Mouse (Mus musculus) T-helper 2 cell (primary cell): ENCODE data around the gene Blm.

Experiments used
- in situ Hi-C: fragments of 300-600 bp; cut with MboI, MseI; formaldehyde crosslinking; loops from one replicate; pipeline ENCODE4 v1.15.1; 2025; ENCODE audit warnings: high pct_unique_total_duplicates

The Blm gene

DNA sequence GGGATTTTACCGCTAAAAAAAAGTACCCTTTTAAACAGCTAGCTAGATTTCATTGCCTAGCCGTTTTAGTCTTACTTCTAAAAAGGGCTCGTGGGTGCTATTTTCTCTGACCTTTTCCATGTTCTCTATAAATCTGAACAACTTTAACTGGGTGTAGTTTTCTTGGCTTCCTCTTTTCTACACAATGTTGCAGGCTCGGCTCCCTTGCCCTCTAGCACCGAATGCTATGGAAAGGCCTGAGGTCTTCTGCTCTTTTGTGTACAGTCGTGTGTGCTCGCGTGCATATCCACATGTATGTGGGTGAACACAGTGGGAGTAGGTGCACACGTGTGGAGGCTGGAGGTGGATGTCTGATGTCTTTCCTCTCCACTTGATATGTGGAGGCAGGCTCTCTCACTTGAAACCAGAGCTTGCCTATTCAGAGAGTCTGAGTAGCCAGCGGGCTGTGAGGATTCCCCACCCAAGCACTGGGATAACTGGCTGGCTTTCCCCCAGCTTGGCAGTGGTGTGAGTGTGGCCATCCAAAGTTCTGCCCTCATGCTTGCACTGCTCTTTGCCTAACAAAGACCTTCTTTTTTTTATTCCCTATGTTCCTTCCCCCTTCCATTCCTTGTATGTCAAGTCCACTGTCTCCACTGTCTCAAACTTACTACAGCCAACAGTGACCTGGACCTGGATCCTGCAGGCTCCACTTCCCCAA lies 95.0 kb downstream of the Blm start:
- in situ Hi-C loops: no loop called here

DNA sequence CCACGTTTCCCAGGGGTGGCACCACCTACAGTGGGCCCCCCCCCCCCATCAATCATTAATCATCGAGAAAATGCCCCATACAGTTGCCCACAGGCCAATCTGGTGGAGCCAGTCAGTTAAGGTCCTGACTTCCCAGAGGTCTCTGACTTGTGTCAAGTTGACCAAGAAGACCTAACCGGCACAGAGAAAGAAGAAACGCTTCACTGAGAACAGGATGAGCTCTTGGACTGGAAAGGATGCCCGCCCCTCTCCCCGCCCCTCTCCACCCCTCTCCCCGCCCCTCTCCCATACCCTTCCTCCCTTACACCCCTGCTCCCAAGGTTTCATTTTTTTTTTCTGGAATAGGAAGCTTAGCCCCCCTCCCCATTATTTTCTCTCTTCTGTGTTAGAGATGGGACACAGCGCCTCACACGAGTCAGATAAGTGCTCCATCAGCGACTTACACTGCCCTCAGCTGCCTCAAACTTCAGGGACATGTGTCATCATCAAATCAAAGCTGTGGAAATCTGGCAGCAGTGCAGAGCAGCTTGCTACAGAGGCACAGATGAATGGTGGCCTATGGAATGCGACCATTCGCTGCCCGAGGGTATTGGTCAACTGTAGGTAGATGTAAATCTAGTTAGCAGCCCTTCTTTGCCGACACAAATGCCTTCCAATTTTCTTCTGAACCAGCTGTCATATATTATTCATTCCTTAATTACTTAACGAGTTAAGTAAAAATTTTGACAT lies 95.7 kb downstream of the Blm start:
- in situ Hi-C loops: no loop called here

DNA sequence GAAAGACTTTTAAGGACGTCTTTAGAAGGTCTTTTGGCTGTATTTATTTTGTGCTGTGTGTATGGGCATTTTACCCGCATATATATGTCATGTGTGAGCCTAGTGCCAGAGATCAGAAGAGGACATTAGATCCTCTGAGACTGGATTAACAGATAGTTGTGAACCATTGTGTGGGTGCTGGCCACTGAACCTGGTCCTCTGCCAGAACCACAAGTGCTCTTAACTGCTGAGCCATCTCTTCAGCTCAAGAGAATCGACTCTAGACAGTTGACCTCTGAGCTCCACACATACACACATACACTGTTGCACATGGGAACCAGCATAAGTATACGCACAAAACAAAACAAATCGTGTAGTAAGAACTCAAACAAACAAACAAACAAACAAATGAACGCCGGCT lies 98.3 kb downstream of the Blm start:
- in situ Hi-C loops: no loop called here

DNA sequence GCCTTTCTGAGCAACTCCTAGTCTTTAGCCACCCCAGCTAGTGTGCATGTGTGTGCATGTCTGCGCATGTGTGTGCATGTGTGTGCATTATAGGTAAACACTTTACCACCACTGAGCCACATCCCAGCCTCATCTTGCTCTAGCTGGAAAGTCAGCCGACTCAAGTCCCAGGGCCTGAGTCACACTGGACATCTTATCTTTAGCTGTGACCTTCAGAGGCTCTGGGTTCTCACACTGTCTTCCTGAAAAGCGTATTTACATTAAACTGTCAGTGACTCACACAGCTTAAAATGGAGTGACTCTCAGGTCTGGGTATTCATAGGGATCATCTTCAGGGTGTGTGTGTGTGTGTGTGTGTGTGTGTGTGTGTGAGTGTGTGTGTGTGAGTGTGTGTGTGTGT lies 99.3 kb downstream of the Blm start:
- in situ Hi-C loops: no loop called here

DNA sequence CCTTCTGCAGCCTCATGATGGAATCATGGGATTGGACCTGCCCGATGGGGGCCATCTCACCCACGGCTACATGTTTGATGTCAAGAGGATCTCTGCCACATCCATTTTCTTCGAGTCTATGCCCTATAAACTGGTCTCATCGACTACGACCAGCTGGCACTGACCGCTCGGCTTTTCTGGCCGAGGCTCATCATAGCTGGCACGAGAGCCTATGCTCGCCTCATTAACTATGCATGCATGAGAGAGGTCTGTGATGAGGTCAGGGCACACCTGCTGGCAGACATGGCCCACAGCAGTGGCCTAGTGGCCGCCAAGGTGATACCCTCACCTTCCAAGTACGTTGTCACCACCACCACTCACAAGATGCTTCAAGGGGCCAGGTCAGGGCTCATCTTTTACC lies 105.3 kb downstream of the Blm start:
- in situ Hi-C loops: loop anchor here (5.0 kb wide), 1 partner anchor 42 kb away; the partner anchor contains the start of gene Fes

DNA sequence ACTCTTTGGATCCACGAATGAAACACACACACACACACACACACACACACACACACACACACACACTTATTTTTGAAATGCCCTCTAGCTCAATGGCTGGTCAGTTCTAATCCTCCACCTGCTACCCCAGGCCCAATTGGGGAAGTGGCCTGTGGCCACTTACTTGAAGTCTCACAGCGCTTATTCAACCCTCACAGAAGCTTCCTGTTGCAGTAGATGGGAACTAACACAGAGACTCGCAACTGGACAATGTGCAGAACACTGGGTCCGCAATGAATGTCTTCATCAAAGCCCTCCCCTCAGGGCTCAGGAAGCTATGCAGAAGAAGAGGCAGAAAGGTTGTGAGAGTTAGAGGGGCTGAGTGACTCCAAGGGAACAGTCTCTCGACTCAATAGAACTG lies 107.2 kb downstream of the Blm start:
- in situ Hi-C loops: loop anchor here (5.0 kb wide), 1 partner anchor 40 kb away; the partner anchor contains the start of gene Fes

DNA sequence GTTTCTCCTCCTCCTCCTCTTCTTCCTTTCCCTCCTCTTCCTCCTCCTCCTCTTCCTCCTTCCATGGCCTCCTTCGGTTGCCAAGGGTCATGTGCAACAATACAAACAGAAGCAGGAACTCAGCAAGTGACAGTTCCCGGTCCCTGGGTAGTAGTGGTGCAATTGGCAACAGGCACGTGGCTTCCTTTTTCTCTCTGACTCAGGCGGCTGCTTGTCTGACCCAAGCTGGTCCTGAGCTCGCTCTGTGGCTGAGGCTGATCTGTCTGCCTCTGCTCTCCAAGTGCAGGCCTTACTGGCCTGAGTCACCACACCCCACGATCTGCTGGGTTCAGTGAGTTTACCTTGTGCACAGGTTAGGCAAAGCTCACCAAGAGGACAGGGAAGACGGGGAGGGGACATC lies 108.6 kb downstream of the Blm start:
- in situ Hi-C loops: loop anchor here (5.0 kb wide), 1 partner anchor 39 kb away; the partner anchor contains the start of gene Fes

DNA sequence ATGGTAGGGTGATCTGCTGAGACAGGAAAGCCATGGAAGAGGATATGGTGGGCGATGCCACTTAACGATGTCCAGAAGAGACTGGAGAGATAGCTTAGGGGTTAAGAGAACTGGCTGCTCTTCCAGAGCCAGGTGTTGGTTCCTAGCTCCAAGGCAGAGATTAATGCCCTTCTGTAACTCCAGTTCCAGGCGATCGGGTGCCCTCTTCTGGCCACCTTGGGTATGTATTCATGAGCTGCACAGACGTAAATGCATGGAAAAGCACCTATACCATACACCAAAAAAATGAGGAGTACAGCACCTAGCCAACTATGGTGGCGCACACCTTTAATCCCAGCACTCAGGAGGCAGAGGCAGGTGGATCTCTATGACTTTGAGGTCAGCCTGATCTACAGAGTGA lies 110.2 kb downstream of the Blm start:
- in situ Hi-C loops: loop anchor here (5.0 to 25.0 kb wide), 2 partner anchors 37 to 1438 kb away; partner anchors contain the start of genes Fes, Gm10160 and Tm6sf1

DNA sequence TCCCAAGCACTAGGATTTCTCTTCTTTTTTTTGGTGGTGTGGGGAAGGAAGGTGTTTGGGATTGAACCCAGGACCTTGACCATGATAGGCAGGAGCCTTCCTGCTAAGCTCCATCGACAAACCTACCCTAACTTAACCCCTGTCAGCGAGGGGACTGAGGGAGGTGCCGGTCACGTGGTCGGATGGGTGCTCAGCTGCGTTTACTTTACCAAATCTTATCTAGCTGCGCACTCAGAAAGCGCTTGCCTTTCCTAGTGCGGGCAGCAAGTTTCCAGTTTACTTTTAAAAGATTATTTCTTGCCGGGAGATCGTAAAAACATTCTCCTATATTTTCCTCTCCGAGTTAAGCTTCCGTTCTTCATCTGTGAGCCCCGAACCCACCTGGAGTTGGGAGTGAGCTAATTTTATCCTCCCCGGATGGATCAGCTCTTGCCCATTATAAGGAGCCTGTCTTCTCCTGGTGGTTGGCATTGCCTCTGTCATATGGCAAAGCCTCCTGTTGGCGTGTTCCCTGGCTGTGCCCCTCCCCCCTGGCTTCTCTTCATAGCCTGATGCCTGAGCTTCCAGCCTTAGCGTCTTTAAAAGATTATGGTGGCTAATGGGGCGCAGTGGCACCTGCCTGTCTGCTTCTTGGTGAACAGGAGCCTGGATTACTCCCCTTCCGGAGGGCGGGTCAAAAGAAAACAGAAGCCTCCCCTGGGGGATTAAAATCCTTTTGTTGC lies 112.0 kb downstream of the Blm start:
- in situ Hi-C loops: loop anchor here (25.0 kb wide), 1 partner anchor 1439 kb away; the partner anchor contains the start of genes Gm10160 and Tm6sf1

DNA sequence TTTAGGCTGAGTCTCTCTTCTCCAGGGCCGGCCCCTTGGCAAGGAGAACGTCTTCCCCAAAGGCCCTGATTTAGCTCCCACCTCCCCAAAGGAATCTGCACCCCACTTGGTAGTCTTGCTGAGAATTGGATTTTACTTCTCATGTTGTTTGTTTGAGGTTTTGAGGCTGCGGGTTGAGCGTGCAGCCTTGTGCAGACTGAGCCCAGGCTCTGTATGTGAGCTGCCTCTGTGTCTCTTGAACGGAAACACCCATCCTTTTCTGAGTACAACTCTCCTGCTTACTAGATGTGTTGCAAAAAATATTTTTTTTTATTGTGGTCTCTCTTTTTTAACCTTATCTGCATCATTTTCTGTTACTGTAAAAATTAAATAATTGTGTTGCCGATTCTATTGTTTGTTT lies 113.3 kb downstream of the Blm start:
- in situ Hi-C loops: loop anchor here (25.0 kb wide), 1 partner anchor 1441 kb away; the partner anchor contains the start of genes Gm10160 and Tm6sf1

DNA sequence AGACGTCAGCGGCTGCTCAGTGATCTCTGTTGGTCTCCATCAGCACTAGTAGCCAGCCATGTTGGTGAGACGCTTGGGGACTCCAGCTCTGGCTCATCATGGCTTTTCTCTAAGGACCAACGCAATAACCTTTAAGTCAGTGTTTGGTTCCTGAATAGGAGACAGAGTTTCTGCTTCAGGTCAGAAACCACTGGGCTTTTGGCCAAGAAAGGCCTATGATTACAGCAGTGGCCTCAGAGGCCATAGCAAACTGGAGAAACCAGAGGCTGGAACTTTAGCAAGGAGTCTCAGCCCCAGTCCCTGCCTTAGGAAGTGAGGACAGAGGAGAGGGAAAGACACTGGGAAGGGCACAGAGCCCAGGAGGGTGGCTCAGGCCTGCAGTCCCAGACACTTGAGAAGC lies 114.3 kb downstream of the Blm start:
- in situ Hi-C loops: loop anchor here (25.0 kb wide), 1 partner anchor 1442 kb away; the partner anchor contains the start of genes Gm10160 and Tm6sf1

DNA sequence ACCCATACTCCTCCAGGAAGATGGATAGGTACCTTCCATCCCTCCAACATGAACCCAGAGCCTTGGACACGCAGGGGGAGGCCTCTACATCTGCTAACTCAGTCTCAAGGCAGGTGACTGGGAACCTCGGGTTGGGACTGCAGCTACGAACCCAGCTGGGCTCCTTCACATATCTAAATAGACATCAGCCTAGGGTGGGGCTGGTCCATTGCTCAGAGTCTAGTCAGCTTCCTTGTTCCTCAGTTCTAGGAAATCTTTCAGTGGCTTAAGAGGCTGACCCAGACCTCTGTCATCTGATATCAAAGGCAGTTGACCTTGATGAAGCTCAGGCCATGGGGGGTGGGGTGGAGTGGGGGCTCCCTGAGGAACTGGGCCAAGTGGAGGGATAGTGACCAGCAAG lies 115.6 kb downstream of the Blm start:
- in situ Hi-C loops: loop anchor here (25.0 kb wide), 1 partner anchor 1443 kb away; the partner anchor contains the start of genes Gm10160 and Tm6sf1

DNA sequence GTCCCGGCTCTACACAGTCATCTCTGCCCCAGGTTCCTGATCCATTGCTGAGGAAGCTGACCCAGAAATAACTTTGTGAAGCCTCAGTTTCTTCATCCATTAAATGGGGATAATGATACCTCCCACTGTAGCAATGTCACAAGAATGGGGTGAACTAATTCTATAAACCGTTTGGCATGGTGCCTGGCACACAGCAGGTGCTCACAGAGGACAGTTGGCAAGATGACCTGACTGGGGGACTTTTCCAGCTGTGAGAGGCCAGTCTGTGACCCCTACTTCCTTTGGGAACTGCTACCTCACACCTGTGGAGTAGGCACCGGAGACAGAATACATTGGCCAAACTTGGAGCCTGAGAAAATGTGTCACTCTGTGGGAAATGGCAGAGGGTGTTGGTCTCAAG lies 116.9 kb downstream of the Blm start:
- in situ Hi-C loops: loop anchor here (25.0 kb wide), 1 partner anchor 1444 kb away; the partner anchor contains the start of genes Gm10160 and Tm6sf1

DNA sequence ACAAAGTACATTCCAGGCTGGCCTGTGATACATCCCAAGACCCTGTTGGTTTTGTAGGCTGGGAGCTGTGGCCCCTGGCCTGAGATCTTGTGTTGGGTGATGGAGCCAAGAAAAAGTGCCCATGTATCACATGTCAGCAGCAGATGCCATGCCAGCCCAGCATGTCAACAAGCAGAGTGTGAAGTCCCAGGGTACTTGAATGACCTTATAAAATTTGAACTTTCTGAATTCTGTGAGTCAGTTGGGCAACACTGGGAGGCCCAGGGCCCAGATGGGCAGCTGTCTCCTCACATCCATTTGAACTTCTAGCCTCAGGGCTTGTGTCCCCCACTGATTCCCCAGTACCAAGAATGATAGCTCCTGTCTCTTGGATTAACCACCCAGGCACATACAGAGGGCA lies 117.3 kb downstream of the Blm start:
- in situ Hi-C loops: loop anchor here (25.0 kb wide), 1 partner anchor 1445 kb away; the partner anchor contains the start of genes Gm10160 and Tm6sf1

DNA sequence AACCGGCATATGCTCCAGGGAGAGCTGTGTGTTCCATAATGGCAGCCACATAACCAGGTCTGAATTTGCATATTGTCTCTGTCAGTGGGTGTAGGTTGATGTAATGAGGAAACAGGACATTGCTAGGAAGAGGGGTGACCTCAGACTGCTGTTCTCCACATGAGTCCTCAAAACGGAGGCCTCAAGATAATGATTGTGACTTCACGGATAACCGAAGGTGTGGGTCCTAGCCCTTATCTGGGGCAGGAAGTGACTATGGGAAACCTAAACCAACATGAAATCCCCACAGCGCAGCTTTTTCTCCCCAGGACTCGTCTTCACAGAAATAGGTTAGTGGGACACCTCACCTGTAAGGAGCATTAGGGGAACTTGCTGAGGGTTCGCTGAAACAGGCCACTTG lies 118.0 kb downstream of the Blm start:
- in situ Hi-C loops: loop anchor here (25.0 kb wide), 1 partner anchor 1445 kb away; the partner anchor contains the start of genes Gm10160 and Tm6sf1

DNA sequence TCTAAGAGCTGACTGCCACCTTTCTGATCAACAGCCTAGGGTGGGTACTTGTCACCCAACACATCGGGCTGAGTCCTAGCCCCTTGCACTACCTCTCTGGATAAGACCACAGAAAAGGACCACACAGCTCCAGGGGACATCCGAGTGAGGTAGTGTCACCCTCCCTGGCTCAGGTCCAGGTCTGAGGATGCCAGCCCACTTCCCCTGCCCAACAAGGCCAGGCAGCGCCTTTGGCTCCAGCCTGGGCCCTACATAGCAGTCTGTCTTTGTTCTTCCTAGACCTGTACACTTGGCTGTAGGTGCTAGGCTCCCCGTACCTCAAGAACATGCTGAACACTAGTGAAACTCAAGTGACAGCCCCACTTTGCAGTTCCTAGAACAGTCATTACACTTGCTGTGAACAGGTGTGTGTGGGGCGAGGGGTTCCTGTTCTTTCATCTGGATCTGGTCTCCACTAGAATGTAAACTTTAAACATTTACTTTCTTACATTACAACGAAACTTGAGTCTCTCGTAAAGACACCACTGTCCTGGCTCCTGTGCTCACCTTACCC lies 120.5 kb downstream of the Blm start:
- in situ Hi-C loops: loop anchor here (25.0 kb wide), 1 partner anchor 1448 kb away; the partner anchor contains the start of genes Gm10160 and Tm6sf1

DNA sequence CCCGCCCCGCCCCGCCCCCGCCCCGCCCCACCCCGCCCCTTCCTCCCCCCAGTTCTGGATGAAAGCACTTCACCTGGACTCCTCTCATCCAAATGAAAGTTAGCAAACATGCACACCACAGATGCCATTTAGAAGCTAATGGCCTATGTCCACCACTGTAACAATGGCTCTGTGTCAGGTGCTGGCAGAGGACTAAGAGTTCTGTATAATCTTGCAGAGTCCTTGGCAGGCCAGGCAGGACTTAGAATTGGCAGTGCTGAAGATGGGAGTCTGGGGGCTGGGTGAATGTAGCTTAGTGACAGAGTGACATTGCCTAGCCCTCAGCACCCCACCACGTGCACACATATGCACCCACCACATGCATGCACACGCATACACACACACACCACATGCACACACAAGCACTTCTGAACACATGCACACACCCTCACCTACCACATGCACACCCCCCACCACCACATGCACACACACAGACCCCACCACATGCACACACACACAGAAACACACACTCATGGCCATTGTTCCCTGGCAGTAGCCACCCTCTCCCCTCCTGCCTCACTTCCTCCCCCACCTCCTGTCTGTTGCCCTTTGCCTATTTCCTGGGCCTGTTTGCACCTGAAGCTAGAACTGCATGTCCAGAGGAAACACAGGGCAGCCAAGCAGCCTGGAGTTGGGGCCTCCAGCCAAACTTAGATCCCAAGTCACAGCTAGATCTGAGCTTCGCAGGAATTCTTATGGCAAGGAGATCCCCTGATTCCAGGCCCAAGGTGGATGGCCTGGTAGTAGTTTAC lies 121.2 kb downstream of the Blm start:
- in situ Hi-C loops: loop anchor here (25.0 kb wide), 1 partner anchor 1449 kb away; the partner anchor contains the start of genes Gm10160 and Tm6sf1

DNA sequence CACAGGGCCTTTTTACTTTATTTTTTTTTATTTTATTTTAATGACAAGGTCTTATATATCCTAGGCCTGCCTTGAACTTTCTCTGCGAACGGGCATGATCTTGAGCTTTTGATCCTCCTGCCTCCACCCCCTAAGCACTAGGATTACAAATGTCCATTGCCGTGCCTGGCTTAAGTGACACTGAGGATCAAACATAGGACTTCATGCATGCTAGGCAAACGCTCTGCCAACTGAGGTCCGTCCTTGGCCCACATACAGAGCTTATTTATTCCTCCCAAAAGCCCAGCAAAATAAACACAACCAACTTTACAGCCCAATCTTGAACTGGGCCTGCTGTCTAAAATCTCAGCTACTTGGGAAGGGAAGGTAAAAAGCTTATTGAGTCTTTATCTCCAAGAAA lies 122.1 kb downstream of the Blm start:
- in situ Hi-C loops: loop anchor here (25.0 kb wide), 1 partner anchor 1450 kb away; the partner anchor contains the start of genes Gm10160 and Tm6sf1

DNA sequence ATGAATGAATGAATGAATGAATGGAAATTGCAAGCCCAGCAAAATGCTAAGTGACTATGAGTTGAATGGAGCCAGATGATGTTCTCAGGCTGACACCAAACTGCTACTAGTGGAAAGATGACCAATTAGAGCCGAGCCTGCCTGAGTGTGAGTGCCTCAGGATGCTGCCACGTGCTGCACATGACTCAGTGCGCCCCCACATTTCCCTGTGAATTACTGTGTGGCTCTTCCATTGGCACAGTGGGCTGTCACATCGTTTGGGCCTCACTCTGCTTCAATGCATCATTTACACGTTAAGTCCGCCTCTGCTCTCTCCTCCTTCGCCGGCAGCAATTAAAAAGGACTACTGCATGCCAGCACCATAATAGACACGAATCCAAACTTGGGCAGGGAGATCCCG lies 122.6 kb downstream of the Blm start:
- in situ Hi-C loops: loop anchor here (25.0 kb wide), 1 partner anchor 1450 kb away; the partner anchor contains the start of genes Gm10160 and Tm6sf1

DNA sequence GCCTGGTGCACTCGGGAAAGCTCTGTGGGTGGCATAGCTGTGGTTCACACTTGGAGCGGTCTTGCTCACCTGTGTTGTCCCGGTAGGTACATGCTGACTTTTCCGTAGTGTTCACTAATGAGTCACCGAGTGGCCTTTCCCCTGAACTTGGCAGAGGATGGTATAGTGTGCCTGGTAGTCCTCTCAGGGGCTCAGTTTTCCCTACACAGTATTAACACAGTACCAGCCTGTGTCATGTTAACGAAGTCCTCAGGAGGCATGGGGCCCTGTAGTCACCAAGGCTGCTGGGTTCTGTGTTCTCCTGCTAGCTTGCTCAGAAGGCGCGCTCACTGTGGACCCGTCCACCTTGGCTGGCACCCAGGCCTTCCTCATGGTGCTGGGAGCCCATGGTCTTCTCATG lies 124.5 kb downstream of the Blm start:
- in situ Hi-C loops: loop anchor here (25.0 kb wide), 1 partner anchor 1452 kb away; the partner anchor contains the start of genes Gm10160 and Tm6sf1
